Mouse (Mus musculus) ZHBTc4 (cell line): ENCODE results near the gene Mcoln2.
A peak's percentile ranks its signal among the peaks of the same experiment; 100 is the strongest.

Experiments
- DNase-seq: peaks from one replicate; pipeline ENCODE4 v3.0.0-alpha.2; 2011; ENCODE audit warnings: low read depth, low spot score

Mcoln2 gene

DNA sequence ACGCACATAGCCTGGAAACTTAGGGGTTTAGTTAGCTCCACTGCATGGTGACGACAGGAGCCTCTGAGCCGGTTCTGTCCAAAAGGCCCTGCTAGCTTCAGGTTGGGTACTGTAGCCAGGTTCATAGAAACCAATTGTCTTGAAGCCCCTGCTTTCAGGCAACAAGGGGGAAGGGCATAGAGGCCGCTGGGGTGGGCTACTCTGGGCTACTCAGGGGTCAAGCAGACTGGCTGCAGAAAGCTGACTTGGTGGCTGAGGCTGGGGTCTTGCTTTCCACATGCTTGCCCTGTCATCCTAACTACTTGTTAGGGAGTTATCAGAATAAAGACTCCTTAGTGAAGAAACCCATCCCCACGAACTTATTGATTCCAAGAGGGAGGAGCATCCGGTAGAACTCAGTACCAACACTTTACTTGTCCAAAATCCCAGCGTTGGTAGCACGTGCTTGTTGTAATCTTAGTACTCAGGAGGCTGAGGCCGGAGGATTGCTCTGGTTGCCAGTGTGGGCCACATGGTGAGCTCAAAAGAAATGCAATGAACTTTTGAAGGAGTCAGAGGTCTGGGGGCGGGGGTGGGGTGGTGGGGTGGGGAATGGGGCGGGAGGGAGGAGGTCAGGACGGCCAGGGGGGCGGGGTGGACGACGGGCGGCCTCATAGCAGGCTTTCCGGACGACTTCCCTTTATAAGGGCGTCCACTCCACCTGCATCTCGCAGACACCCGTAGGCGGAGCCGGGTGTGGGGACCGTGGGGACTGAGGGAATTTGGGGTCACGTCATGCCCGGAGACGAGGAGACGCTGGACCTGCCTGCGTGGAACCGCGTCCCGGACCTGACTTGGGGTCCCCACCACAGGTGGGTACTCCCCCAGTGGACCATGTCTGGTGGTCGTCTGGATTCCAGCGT is at the start of gene Mcoln2:
Gene Mcoln2, plus strand, starts transcription at position 678 of the 902 bp plus-strand sequence.
- no peak for DNase-seq

DNA sequence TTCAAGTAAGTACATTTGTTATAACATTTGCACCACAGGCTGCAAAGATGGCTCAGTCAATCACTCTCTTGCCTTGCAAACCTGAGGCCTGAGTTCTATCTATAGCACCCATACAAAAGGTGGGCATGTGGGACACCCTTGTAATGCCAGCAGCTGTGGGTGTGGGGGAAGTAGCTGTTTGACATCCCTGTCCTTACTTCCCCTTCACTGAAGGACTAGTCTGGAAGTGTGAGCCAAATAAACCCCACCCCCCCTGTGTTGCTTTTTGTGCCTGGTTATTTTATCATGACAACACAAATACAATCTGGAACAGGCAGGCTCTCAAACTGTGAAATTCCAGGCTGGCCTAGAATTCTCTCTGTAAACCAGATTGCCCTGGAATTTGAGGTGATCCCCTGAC is 49.7 kb upstream of the Mcoln2 start:
- no peak for DNase-seq

- peak; percentile 64 for DNase-seq
These were observed 47.6 kb upstream of the Mcoln2 start for GRCm38 (mm10) chr3:146102049-146102448.

- no peak for DNase-seq
These were observed 42.4 kb upstream of the Mcoln2 start for GRCm38 (mm10) chr3:146107116-146107849.

- peak; percentile 80 for DNase-seq
These were observed 41.6 kb upstream of the Mcoln2 start, which contains the start of gene Wdr63 for GRCm38 (mm10) chr3:146107921-146108571. Gene Wdr63, minus strand, starts transcription at chr3:146108130.

DNA sequence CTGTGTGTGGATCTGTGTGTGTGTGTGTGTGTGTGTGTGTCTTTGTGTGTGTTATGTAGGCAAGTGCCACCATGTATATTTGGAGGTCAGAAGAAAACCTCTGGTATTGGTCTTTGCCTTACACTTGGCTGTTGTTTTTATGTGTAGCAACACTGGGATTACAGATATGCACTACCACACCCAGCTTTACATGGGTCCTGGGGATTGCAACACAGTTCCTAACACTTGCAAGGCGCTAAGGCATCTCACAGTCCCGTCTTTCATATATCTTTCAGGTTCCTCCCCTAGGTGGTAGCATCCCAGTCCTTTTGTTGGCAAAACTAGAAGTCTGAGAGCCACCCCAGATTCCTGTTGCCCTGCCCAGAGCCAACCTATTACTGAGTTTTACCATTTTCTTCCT is 40.7 kb upstream of the Mcoln2 start:
- no peak for DNase-seq

DNA sequence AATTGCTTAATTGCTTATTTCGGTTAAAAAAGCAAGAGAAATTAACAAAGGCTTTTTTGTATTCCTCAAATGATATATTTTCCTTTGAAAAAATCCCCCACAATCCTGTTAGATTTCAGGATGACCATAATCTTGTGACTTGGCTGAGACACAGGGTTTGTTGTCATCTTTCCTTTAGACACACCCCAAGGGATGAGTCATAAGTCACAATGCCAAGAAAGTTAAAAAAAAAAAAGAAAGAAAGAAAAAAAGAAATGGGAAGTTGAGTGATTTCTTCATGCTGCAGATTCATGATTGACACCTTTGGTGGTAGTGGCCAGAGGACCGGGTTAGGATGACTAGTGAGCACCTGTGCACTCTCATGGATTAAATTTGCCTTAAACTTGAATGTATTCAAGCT is 39.3 kb upstream of the Mcoln2 start:
- no peak for DNase-seq

DNA sequence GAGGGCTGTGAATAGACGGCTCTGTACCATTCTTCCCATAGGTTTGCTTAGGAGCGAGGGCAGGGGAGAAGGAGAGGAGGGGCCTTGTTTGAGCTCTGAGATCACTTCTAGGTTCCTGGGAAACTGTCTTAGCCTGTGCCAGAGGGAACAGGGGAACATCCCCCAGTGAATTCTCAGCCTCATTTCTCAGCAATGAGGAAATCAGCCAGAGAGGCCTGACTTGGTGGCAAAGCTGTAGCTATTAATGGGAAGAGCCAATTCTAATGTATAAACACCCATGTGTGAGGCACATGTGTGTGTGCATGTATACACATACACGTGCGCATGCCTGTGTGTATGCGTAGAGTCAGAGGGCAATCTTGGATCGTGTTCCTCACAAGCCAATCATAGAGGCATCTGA is 38.7 kb upstream of the Mcoln2 start:
- DNase-seq: no peak

DNA sequence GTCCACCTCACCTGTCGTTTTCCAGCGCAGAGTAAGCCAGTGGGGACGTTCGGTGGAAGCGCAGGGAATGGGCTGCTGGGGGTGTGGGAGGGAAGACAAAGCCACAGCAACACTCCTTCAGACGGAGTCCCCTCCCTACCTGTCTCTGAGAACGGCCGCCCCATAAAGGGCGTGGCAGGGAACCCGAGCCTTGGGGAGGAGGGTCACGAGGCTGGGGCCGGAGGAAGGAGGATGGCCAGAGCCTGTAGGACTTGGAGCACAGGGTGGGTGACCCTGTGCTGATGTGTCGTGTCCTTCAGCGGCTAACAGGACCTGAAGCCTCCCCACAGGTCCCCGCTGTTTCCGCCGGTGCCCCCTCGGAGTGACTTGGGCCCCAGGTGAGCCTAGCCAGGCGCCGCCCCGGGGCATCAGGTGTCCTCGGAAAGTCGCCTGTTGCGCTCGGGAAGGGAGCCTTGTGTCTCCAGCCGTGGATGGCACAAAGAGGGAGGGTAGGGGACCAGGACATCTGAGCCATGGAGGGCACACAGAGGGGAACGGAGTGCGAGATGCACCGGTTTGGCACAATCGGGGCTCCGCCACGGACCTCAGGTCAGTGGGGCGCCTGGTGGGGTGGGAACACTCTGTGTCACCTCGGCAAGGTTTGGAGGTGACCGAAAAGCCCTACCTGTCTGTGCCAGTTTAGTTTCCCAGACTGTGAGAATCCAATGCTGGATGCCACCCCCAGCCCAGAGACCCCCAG is 32.2 kb upstream of the Mcoln2 start, which contains the start of gene Mcoln3:
Gene Mcoln3, plus strand, starts transcription at position 193 of the 739 bp plus-strand sequence.
- DNase-seq: no peak

DNA sequence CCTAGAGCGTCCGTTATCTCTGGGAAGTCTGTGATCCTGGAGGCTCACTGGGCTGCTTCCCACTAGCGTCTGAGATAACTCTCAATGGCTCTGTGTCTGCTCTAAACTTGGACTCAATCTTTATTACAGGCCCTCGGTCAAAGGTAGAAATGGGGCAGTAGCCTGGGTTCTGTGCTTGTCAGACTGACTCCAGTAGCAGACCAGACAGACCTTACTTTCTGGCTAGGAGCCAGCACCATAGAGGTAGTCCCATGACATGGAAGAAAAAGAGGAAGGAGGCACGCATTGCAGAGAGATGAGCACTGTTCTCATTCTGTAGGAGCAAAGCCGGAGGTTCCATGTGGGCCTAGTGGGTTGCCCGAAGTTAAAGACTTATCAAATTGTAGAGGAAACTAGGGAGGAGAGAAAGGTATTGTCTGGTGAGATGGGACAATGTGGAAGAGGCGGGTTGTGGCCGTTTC is 31.6 kb upstream of the Mcoln2 start:
- DNase-seq: no peak

GRCm38 (mm10) chr3:146121310-146122124 is 28.1 kb upstream of the Mcoln2 start:
- DNase-seq: peak; percentile 54

GRCm38 (mm10) chr3:146122125-146122420 is 27.6 kb upstream of the Mcoln2 start:
- DNase-seq: no peak

DNA sequence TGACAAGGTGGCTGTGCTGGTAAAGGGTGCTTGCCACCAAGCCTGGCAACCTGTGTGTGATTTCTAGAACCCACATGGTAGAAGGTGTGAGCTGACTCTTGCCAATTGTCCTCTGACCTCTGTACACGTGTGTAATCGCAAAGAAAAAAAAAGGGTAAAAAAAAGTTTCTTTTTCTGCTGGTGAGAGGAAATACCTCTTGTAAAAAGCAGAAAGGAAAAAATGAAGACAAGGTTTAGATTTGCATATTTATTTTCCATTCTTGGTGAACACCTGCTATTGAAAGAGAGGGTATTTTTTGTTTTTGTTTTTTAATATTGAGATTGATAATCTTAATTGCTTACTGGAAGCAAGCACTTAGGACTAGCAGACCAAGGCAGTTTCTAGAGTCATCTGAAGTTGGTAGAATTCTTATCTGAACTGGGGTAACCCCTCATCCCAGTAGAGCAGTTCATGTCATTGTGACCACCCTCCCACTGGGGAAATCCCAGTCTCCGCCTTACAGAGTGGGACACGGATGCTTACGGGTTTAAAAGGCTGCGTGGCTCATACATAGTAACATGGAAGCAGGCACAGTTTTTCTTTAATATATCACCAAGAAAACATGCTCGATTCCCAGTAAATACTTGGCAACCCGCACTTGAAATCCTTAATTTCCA is 26.7 kb upstream of the Mcoln2 start:
- no peak for DNase-seq

GRCm38 (mm10) chr3:146123464-146123825 is 26.2 kb upstream of the Mcoln2 start:
- DNase-seq: no peak

- no peak for DNase-seq
These were observed 22.4 kb upstream of the Mcoln2 start for GRCm38 (mm10) chr3:146127205-146127604.

GRCm38 (mm10) chr3:146134834-146135233 is 14.8 kb upstream of the Mcoln2 start:
- no peak for DNase-seq

GRCm38 (mm10) chr3:146135417-146135816 is 14.2 kb upstream of the Mcoln2 start:
- no peak for DNase-seq

GRCm38 (mm10) chr3:146136422-146136821 is 13.2 kb upstream of the Mcoln2 start:
- peak; percentile 63 for DNase-seq

DNA sequence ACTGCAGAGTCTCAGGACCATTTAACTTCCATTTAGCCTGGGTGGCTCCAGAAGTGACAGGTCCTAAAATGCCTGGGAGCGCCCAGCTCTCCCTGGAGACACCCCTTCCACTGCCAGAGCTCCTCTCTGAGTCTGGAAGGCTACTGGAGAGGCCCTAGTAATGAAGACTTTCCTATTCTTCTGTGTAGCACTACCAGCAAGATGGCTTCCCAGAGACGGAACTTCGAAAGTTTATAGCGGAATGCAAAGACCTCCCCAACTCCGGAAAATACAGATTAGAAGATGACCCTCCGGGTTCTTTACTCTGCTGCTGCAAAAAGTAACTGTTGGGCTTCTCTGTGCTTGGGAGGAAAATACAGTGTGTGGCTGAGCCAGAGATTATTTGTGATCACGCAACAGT is 9.4 kb upstream of the Mcoln2 start:
- no peak for DNase-seq

- DNase-seq: peak; percentile 19
These were observed 7.1 kb upstream of the Mcoln2 start for GRCm38 (mm10) chr3:146142523-146142922.
